Mouse (Mus musculus) stomach, postnatal 0 days (tissue): ENCODE results near the gene Reps1. TPM values are rescaled to one million over a fixed set of nuclear protein-coding genes. Genes with fewer than 3 reads are reported as not detected.
"Not testable (repeated sequence)": the region's sequence is repeated elsewhere in the genome, so short reads cannot be mapped to it uniquely, and the experiment has no call there.

Source experiments
- ATAC-seq: fragments of 200-750 bp; cut with Nextera tagmentation; 2 replicates; pipeline ENCODE4 v1.8.0; 2017; ENCODE audit not compliant: low FRiP score, low TSS enrichment
- DNase-seq: peaks from one replicate; pipeline ENCODE4 v3.0.0-alpha.2; 2016; ENCODE audit warnings: low spot score
- H3K27ac ChIP-seq: fragments of 300-500 bp; sonication (generic); replicated peaks from 2 replicates; pipeline ENCODE4 v1.5.1; 2014; ENCODE audit warnings: mild to moderate bottlenecking, control low read depth
- H3K27me3 ChIP-seq: fragments of 300-500 bp; sonication (generic); 2 replicates; pipeline ENCODE4 v1.6.1; 2014; ENCODE audit warnings: low read length; ENCODE audit not compliant: control insufficient read depth, insufficient read depth
- H3K36me3 ChIP-seq: fragments of 300-500 bp; sonication (generic); 2 replicates; pipeline ENCODE4 v1.6.1; 2014; ENCODE audit warnings: low read length, mixed read lengths; ENCODE audit not compliant: control insufficient read depth, insufficient read depth
- H3K4me1 ChIP-seq: fragments of 300-500 bp; sonication (generic); replicated peaks from 2 replicates; pipeline ENCODE4 v1.6.1; 2014; ENCODE audit warnings: antibody characterized with exemption; ENCODE audit not compliant: control insufficient read depth, insufficient read depth
- H3K4me2 ChIP-seq: fragments of 300-500 bp; sonication (generic); replicated peaks from 2 replicates; pipeline ENCODE4 v1.6.1; 2014; ENCODE audit warnings: low read depth, mild to moderate bottlenecking, control low read depth, moderate library complexity
- H3K4me3 ChIP-seq: fragments of 300-500 bp; sonication (generic); 2 replicates; pipeline ENCODE4 v1.5.1; 2014; ENCODE audit warnings: low read depth, low read length, control low read depth
- H3K9ac ChIP-seq: fragments of 300-500 bp; sonication (generic); 2 replicates; pipeline ENCODE4 v1.6.1; 2014; ENCODE audit warnings: mild to moderate bottlenecking, low read length, control low read depth, mixed read lengths
- H3K9me3 ChIP-seq: fragments of 300-500 bp; sonication (generic); 2 replicates; pipeline ENCODE4 v1.6.1; 2016; ENCODE audit warnings: low read length; ENCODE audit not compliant: control insufficient read depth
- CTCF ChIP-seq: IDR thresholded peaks from 2 replicates; pipeline ENCODE4 v1.5.1; 2016; ENCODE audit warnings: antibody characterized with exemption, low read depth, mild to moderate bottlenecking, moderate library complexity
- EP300 ChIP-seq: optimal IDR thresholded peaks from 2 replicates; pipeline ENCODE3; 2016; ENCODE audit warnings: antibody characterized with exemption
- WGBS: fragments of 180-500 bp; shearing (Covaris S2); extraction: QIAGEN DNeasy Blood & Tissue Kit; methylation state at CpG from one replicate; pipeline ENCODE4 v1.1.7; 2014; 5-methylcytosine and 5-hydroxymethylcytosine counted together
- polyA plus RNA-seq: library from polyadenylated mRNA; unstranded; fragments of >200 nt; fragmentation: Nextera tagmentation; extraction: Ambion mirVana; gene quantifications from 2 replicates; pipeline ENCODE4 v1.2.1, GENCODE M21; 2015

Gene Reps1
- polyA plus RNA-seq, 1 experiment from 2014 or later, result 10.6 TPM

GRCm38 (mm10) chr10:18110940-18111339 lies 55.3 kb downstream of the Reps1 start:
- no peak overlapping the region for H3K4me3 ChIP-seq
- no peak overlapping the region for H3K4me2 ChIP-seq
- TF ChIP-seq EP300 (no peak), CTCF (no peak)
- no peaks in the 10 kb centered on the region for H3K27me3 ChIP-seq
- DNase-seq (no peak), ATAC-seq (no peak)
- H3K36me3 ChIP-seq, result peaks cover 3% of the 10 kb centered on the region; the same call in 1 of the 2 replicates
- H3K4me1 ChIP-seq, result no peaks in the 10 kb centered on the region
- H3K9me3 ChIP-seq, result no peaks in the 10 kb centered on the region
- no peak overlapping the region for H3K9ac ChIP-seq
- H3K27ac ChIP-seq, result no peak overlapping the region

- TF ChIP-seq CTCF, result no peak
- no peak for TF ChIP-seq EP300
- Histone ChIP-seq H3K4me1 (no peaks in the 10 kb centered on the region), H3K36me3 (peaks cover 3% of the 10 kb centered on the region; the same call in 1 of the 2 replicates), H3K27me3 (no peaks in the 10 kb centered on the region), H3K4me3 (no peak overlapping the region), H3K9ac (no peak overlapping the region), H3K4me2 (no peak overlapping the region), H3K27ac (no peak overlapping the region), H3K9me3 (no peaks in the 10 kb centered on the region)
- ATAC-seq, result no peak
- 78% methylated on average over 10 of the region's 10 CpGs for WGBS
- DNase-seq, result no peak
These were observed 57.9 kb downstream of the Reps1 start for GRCm38 (mm10) chr10:18113473-18114093.

GRCm38 (mm10) chr10:18118336-18118735 lies 62.7 kb downstream of the Reps1 start:
- Histone ChIP-seq H3K9ac (no peak overlapping the region), H3K4me2 (no peak overlapping the region), H3K9me3 (no peaks in the 10 kb centered on the region), H3K4me3 (no peak overlapping the region), H3K27ac (no peak overlapping the region), H3K4me1 (no peaks in the 10 kb centered on the region), H3K27me3 (no peaks in the 10 kb centered on the region), H3K36me3 (peaks cover 26% of the 10 kb centered on the region)
- no peak for TF ChIP-seq CTCF
- DNase-seq, result no peak
- 87% methylated on average over 8 of the region's 8 CpGs for WGBS
- no peak for ATAC-seq

- WGBS, result 94% methylated on average over 5 of the region's 5 CpGs
- Histone ChIP-seq H3K36me3 (peaks cover 3% of the 10 kb centered on the region; the same call in 1 of the 2 replicates), H3K4me1 (no peaks in the 10 kb centered on the region), H3K9me3 (no peaks in the 10 kb centered on the region), H3K27me3 (no peaks in the 10 kb centered on the region), H3K27ac (no peak overlapping the region), H3K4me2 (no peak overlapping the region), H3K4me3 (no peak overlapping the region), H3K9ac (no peak overlapping the region)
- TF ChIP-seq CTCF, result no peak
- no peak for ATAC-seq
- no peak for DNase-seq
These were observed 74.6 kb downstream of the Reps1 start for GRCm38 (mm10) chr10:18130276-18130675.

- 60% methylated on average over 10 of the region's 10 CpGs for WGBS
- no peak for DNase-seq
These were observed 76.3 kb downstream of the Reps1 start for GRCm38 (mm10) chr10:18131666-18132650.

GRCm38 (mm10) chr10:18138853-18139503 lies 83.3 kb downstream of the Reps1 start:
- WGBS, result 74% methylated on average over 12 of the region's 26 CpGs
- not testable (repeated sequence) for DNase-seq, H3K36me3 ChIP-seq, H3K27ac ChIP-seq, ATAC-seq, H3K4me1 ChIP-seq, H3K4me3 ChIP-seq, H3K9me3 ChIP-seq, H3K4me2 ChIP-seq, H3K9ac ChIP-seq, H3K27me3 ChIP-seq

More at GRCm38 (mm10) chr10:18131666-18132650, 76.3 kb downstream of the Reps1 start:
- Histone ChIP-seq H3K4me1 (no peaks in the 10 kb centered on the region), H3K36me3 (no peaks in the 10 kb centered on the region), H3K9ac (no peak overlapping the region), H3K4me3 (no peak overlapping the region), H3K4me2 (no peak overlapping the region), H3K9me3 (no peaks in the 10 kb centered on the region), H3K27me3 (no peaks in the 10 kb centered on the region), H3K27ac (0 out of 2 replicates have a peak overlapping the region, but pooled peaks have one; percentile 40)
- TF ChIP-seq CTCF (no peak), EP300 (no peak)
- ATAC-seq, result peak; percentile 42; the same call in 1 of the 2 replicates
